Mouse (Mus musculus): ENCODE results near the gene Ndufa12. TPM values are rescaled to one million over a fixed set of nuclear protein-coding genes. Genes with fewer than 3 reads are reported as not detected.

Gene Ndufa12
- polyA plus RNA-seq (2012; ENCODE audit: low replicate concordance) = 204 and 253 TPM in 2 replicates

DNA sequence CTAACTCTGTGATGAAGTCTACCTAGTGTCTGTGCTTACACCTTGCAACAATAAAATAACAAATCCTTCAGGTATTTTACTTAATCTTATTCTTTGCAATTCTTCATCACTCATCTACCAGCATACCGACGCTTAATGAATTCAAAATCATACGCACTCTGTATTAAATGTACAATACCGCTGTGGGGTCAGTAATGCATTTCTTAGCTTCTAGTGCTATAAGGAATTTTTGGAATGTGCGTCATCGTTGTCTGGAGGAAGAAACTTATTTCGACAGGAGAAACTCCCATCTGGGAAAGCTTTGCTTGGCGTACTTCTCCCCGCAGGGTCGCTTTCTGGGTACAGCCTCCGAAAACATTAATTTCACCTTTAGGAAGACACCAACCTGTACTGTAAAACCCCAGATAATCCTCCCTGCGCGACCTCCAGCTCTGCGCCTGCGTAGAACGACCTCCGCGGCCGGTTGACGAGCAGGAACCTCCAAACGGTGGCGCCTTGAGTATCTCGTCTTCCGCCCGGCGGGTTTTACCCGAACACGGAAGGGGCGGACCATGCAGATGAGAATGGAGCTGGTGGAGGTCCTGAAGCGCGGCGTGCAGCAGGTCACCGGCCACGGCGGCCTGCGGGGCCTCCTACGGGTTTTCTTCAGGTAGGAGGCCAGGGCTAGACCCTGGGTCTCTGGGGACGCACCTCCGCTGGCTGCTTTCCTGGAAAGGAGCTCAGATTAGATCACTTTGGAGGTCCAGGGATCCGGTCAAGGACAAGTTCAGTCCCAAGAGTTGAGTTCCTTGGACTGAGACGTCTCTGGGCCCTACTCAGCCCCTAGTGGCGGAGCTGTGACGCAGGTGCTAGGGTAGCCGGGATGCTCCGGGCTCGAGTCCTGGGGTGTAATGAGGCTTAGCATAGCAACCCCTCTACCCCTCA, at the start of gene Ndufa12:
Gene Ndufa12, plus strand, starts transcription at position 239 of the 924 bp plus-strand sequence.

Other genes starting within 250 kb of the Ndufa12 start
- 4.3 and 5.6 TPM in 2 replicates for gene Vezt, start 162.9 kb upstream of the Ndufa12 start, polyA plus RNA-seq (2012; ENCODE audit: low replicate concordance)
- gene Fgd6, start 162.7 kb upstream of the Ndufa12 start, polyA plus RNA-seq (2012; ENCODE audit: low replicate concordance) = 1.1 and 1.2 TPM in 2 replicates
- 0.34 and 1.8 TPM in 2 replicates for gene Nr2c1, start 50.7 kb upstream of the Ndufa12 start, polyA plus RNA-seq (2012; ENCODE audit: low replicate concordance)
- gene Gm4792, start 100.0 kb downstream of the Ndufa12 start, polyA plus RNA-seq (2012; ENCODE audit: low replicate concordance) = not detected in 2 replicates
- 2.9 and 3.5 TPM in 2 replicates for gene Tmcc3, start 113.2 kb downstream of the Ndufa12 start, polyA plus RNA-seq (2012; ENCODE audit: low replicate concordance)

Measured in leukemia stem cell, adult 10-12 weeks (primary cell).